Mouse (Mus musculus) stomach, embryonic 14.5 days (tissue): Measurements from ENCODE around the gene Cacng6. TPM values are rescaled to one million over a fixed set of nuclear protein-coding genes. Genes with fewer than 3 reads are reported as not detected.

ENCODE experiments used
- ATAC-seq: fragments of 200-750 bp; cut with Nextera tagmentation; 2 replicates; pipeline ENCODE4 v1.8.0; 2017; ENCODE audit warnings: low read depth, moderate TSS enrichment; ENCODE audit not compliant: insufficient number of reproducible peaks, insufficient read depth, low FRiP score
- H3K27ac ChIP-seq: fragments of 300-500 bp; sonication (generic); 2 replicates; pipeline ENCODE4 v1.5.1; 2014; ENCODE audit warnings: mild to moderate bottlenecking, low read length, moderate library complexity, mixed read lengths
- H3K27me3 ChIP-seq: fragments of 300-500 bp; sonication (generic); 2 replicates; pipeline ENCODE4 v1.6.1; 2014; ENCODE audit warnings: low read length, control low read depth, mixed read lengths; ENCODE audit not compliant: control insufficient read depth, insufficient read depth
- H3K36me3 ChIP-seq: fragments of 300-500 bp; sonication (generic); 2 replicates; pipeline ENCODE4 v1.6.1; 2014; ENCODE audit warnings: mild to moderate bottlenecking, control low read depth, low read length, moderate library complexity, mixed read lengths; ENCODE audit not compliant: control insufficient read depth, insufficient read depth
- H3K4me1 ChIP-seq: fragments of 300-500 bp; sonication (generic); 2 replicates; pipeline ENCODE4 v1.6.1; 2014; ENCODE audit warnings: low read length, control low read depth, mixed read lengths; ENCODE audit not compliant: control insufficient read depth, insufficient read depth
- H3K4me2 ChIP-seq: fragments of 300-500 bp; sonication (generic); replicated peaks from 2 replicates; pipeline ENCODE4 v1.6.1; 2014; ENCODE audit warnings: low read depth, low read length, control low read depth
- H3K4me3 ChIP-seq: fragments of 300-500 bp; sonication (generic); 2 replicates; pipeline ENCODE4 v1.5.1; 2014; ENCODE audit warnings: low read depth, low read length, control low read depth
- H3K9ac ChIP-seq: fragments of 300-500 bp; sonication (generic); replicated peaks from 2 replicates; pipeline ENCODE4 v1.6.1; 2014; ENCODE audit warnings: low read depth, mild to moderate bottlenecking, control low read depth, low read length, moderate library complexity, mixed read lengths
- H3K9me3 ChIP-seq: fragments of 300-500 bp; sonication (generic); 2 replicates; pipeline ENCODE4 v1.6.1; 2016; ENCODE audit warnings: low read depth, low read length, control low read depth; ENCODE audit not compliant: control insufficient read depth
- WGBS: fragments of 180-500 bp; shearing (Covaris S2); extraction: QIAGEN DNeasy Blood & Tissue Kit; methylation state at CpG from one replicate; pipeline ENCODE4 v1.1.7; 2014; 5-methylcytosine and 5-hydroxymethylcytosine counted together
- polyA plus RNA-seq: library from polyadenylated mRNA; unstranded; fragments of >200 nt; fragmentation: Nextera tagmentation; extraction: Ambion mirVana; gene quantifications from 2 replicates; pipeline ENCODE4 v1.2.1, GENCODE M21; 2014

Cacng6 gene
- polyA plus RNA-seq, 1 experiment from 2014 or later, result 0.48 TPM

DNA sequence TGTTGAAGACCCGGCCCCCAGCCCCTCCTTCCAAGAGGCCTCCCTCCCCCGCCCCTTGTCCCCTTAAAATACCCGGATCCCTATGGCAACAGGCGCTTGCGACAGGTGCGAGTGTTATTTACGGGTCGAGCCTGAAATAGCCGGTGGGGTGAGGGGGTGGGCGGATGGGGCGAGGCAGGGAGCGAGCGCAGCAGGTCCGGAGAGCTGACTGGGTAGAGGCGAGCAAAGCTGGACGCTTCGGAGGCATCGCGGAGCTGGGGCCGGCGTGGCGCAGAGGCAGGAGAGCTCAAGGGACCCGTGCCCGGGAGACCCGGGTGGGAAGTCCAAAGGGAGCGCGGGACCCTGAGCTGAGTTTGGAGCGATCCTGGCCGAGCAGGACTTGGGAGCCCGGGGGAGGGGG, 565 bp upstream of the Cacng6 start:
- Histone ChIP-seq H3K36me3 (no peaks in the 10 kb centered on the region), H3K9ac (no peak overlapping the region), H3K4me2 (peak overlapping the region; percentile 30), H3K27ac (no peak overlapping the region), H3K27me3 (peaks cover 16% of the 10 kb centered on the region), H3K4me3 (peak overlapping the region; percentile 10; the same call in 1 of the 2 replicates), H3K9me3 (no peaks in the 10 kb centered on the region), H3K4me1 (0 out of 2 replicates have a peak, but pooled peaks cover 3% of the 10 kb centered on the region)
- ATAC-seq, result no peak
- WGBS, result under 1% methylated on average over 29 of the region's 30 CpGs

- H3K9ac ChIP-seq, result no peak overlapping the region
- no peak overlapping the region for H3K4me2 ChIP-seq
- WGBS, result 76% methylated on average over 5 of the region's 5 CpGs
- H3K36me3 ChIP-seq, result no peaks in the 10 kb centered on the region
- ATAC-seq, result no peak
- H3K4me3 ChIP-seq, result no peak overlapping the region
- H3K27ac ChIP-seq, result no peak overlapping the region
- peaks cover 12% of the 10 kb centered on the region for H3K27me3 ChIP-seq
- H3K9me3 ChIP-seq, result no peaks in the 10 kb centered on the region
- 0 out of 2 replicates have a peak, but pooled peaks cover 3% of the 10 kb centered on the region for H3K4me1 ChIP-seq
Observed at GRCm38 (mm10) chr7:3425141-3425540, 1.1 kb downstream of the Cacng6 start.

GRCm38 (mm10) chr7:3430161-3430560, 6.2 kb downstream of the Cacng6 start:
- H3K27me3 ChIP-seq, result no peaks in the 10 kb centered on the region
- no peaks in the 10 kb centered on the region for H3K36me3 ChIP-seq
- no peak overlapping the region for H3K4me2 ChIP-seq
- no peak overlapping the region for H3K4me3 ChIP-seq
- WGBS, result 60% methylated on average over 6 of the region's 6 CpGs
- H3K9ac ChIP-seq, result no peak overlapping the region
- no peaks in the 10 kb centered on the region for H3K4me1 ChIP-seq
- H3K9me3 ChIP-seq, result no peaks in the 10 kb centered on the region
- no peak for ATAC-seq
- H3K27ac ChIP-seq, result no peak overlapping the region

DNA sequence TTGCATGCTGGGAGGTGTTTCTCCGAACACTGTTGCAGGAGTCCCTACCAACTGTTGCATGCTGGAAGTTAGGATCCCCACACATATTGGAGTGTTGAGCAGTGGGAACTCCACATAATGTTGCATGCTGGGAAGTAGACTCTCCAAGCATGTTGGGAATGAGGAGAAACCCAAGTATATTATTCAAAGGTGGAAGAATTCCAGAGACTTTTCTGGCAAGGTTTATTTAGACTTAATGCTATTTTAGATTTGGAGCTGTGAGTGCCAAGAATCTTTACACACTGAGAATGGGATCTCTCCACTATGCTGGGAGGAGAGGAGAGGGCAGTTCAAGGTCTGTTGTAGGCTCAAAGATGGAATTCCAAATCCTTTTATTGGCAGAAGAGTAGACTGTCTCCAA, 8.1 kb downstream of the Cacng6 start:
- Histone ChIP-seq H3K4me1 (no peaks in the 10 kb centered on the region), H3K9me3 (no peaks in the 10 kb centered on the region), H3K36me3 (no peaks in the 10 kb centered on the region), H3K4me3 (no peak overlapping the region), H3K4me2 (no peak overlapping the region), H3K27me3 (no peaks in the 10 kb centered on the region), H3K27ac (no peak overlapping the region), H3K9ac (no peak overlapping the region)
- 78% methylated on average over 1 of the region's 1 CpGs for WGBS
- no peak for ATAC-seq

DNA sequence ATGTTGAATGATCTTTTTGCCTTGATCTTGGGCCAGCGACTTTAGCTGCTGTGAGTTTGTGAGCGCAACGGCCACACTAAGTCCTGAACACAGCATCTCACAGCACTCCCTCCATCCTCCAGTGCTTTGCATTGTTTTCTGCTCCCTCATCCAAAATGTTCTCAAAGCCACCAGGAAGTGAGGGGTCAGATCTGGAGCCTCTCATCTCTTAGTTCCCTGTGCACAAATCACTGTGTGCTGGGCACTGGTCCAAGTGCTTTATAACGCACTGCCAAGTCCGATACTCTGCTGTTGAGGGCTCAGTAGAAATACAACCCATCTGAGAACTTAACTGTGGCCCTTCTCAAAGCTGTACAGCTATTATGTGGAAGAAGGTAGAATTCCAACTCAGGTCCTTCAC, 13.9 kb downstream of the Cacng6 start:
- Histone ChIP-seq H3K4me2 (no peak overlapping the region), H3K9ac (no peak overlapping the region), H3K4me1 (no peaks in the 10 kb centered on the region), H3K9me3 (no peaks in the 10 kb centered on the region), H3K27me3 (no peaks in the 10 kb centered on the region), H3K36me3 (no peaks in the 10 kb centered on the region), H3K4me3 (no peak overlapping the region), H3K27ac (no peak overlapping the region)
- 34% methylated on average over 5 of the region's 5 CpGs for WGBS
- no peak for ATAC-seq

- no peaks in the 10 kb centered on the region for H3K27me3 ChIP-seq
- no peaks in the 10 kb centered on the region for H3K36me3 ChIP-seq
- no peak for ATAC-seq
- 91% methylated on average over 10 of the region's 11 CpGs for WGBS
- H3K27ac ChIP-seq, result no peak overlapping the region
- H3K4me3 ChIP-seq, result no peak overlapping the region
- H3K9me3 ChIP-seq, result no peaks in the 10 kb centered on the region
- H3K9ac ChIP-seq, result no peak overlapping the region
- no peak overlapping the region for H3K4me2 ChIP-seq
- no peaks in the 10 kb centered on the region for H3K4me1 ChIP-seq
Observed at GRCm38 (mm10) chr7:3439984-3440383, 16.0 kb downstream of the Cacng6 start.

- no peaks in the 10 kb centered on the region for H3K4me1 ChIP-seq
- H3K36me3 ChIP-seq, result no peaks in the 10 kb centered on the region
- H3K4me3 ChIP-seq, result no peak overlapping the region
- H3K4me2 ChIP-seq, result no peak overlapping the region
- H3K27me3 ChIP-seq, result no peaks in the 10 kb centered on the region
- 62% methylated on average over 8 of the region's 8 CpGs for WGBS
- H3K27ac ChIP-seq, result no peak overlapping the region
- no peak for ATAC-seq
- no peak overlapping the region for H3K9ac ChIP-seq
- H3K9me3 ChIP-seq, result no peaks in the 10 kb centered on the region
Observed at GRCm38 (mm10) chr7:3440526-3440925, 16.5 kb downstream of the Cacng6 start.

DNA sequence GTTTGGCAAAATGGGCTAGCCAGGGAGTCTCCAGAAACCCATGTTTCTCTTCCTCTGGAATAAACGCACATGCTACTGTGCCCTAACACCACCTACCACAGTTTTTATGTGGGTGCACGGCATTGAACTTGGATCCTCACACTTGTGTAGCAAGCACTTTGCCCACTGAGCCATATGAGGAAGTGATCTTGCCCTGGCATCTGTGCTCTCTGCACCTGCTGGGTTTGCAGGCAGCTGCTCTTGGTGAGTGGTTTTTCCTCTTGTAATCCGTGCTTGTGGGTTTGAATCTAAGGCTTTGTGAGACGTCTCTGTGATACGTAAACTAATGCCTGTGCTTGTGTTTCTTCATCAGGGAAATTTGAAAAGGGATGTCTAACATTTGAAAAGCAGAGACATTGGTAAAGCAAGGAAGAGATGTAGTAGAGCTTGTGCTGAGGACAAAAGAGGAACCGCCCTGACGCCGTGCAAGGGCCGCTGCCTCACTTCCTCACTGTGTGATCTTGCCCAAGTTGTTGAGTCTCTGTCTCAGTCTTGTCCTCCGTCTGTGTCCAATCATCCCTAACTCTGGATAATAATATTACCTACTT, 18.6 kb downstream of the Cacng6 start:
- H3K27ac ChIP-seq, result no peak overlapping the region
- H3K36me3 ChIP-seq, result no peaks in the 10 kb centered on the region
- ATAC-seq, result no peak
- no peaks in the 10 kb centered on the region for H3K4me1 ChIP-seq
- WGBS, result 85% methylated on average over 10 of the region's 10 CpGs
- no peak overlapping the region for H3K4me2 ChIP-seq
- no peaks in the 10 kb centered on the region for H3K27me3 ChIP-seq
- H3K9ac ChIP-seq, result no peak overlapping the region
- no peak overlapping the region for H3K4me3 ChIP-seq
- no peaks in the 10 kb centered on the region for H3K9me3 ChIP-seq

DNA sequence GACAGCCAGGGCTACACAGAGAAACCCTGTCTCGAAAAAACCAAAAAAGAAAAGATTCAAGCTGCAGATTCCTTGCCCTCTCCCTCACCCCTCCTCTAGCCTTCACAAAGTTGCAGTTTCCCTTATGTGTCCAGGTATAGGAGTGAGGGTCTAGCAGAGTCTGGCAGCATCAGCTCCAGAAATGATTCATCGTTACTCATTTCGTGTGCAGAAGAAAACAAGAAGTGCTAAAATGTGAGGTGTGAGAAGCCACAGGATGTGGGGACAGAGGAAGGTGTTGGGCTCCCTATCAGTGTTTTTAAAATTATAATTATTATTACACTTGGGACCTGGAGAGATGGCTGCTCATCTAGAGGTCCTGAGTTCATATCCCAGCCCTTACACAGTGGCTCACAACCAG, 20.7 kb downstream of the Cacng6 start:
- WGBS, result 70% methylated on average over 3 of the region's 3 CpGs
- Histone ChIP-seq H3K27me3 (no peaks in the 10 kb centered on the region), H3K9ac (no peak overlapping the region), H3K27ac (no peak overlapping the region), H3K4me2 (no peak overlapping the region), H3K9me3 (no peaks in the 10 kb centered on the region), H3K36me3 (no peaks in the 10 kb centered on the region), H3K4me1 (no peaks in the 10 kb centered on the region), H3K4me3 (no peak overlapping the region)
- no peak for ATAC-seq
